In the genomic region with DNA sequence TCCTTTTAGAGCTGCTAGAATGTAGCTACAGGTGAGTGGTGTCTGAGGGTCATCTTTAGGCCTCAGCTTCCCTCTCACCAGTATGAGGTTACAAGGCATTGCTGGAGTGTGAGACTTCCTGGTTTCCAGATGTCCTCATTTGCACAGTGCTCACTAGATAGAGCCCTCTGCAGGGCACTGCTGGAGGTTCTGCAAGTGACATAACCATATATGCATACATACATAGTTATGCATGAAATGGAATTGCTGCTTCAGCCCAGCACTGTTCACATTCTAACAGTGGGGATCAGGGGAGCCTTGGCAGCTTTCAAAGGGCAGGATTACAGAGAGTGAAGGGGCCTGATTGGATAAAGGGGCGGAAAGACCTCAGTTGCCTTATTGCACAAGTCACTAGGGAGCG, we compare ENCODE assay signal across 9 mouse cellular contexts.
DNase-seq lines count a peak whose midpoint lies in the region; ATAC-seq and TF ChIP-seq lines count a peak whose summit lies in the region.
"Had no signal": no experiment of that assay in that cellular context is flagged by ENCODE, and none has a peak within 500 bp of the region (broad histone marks: within the 10 kb centered on the region; RNA-seq: fewer than 3 reads in every experiment).

No protein-coding gene starts in this region.

- intact Hi-C loops in heart, postnatal 14 days (cut with DNase I), result loop anchor here (5.0 kb wide), 1 partner anchor 280 kb away; no protein-coding TSS in a partner anchor
- intact Hi-C loops in left cerebral cortex, postnatal 4 days (cut with DNase I), result no loop called here

- H3K4me1 ChIP-seq in kidney, postnatal 0 days (replicated peaks; ENCODE audit: insufficient read depth, low read length), result no peaks in the 10 kb centered on the region

- 83% methylated on average over 2 of the region's 2 CpGs for WGBS in kidney, postnatal 0 days

- ATAC-seq in kidney, postnatal 0 days (replicated peaks; ENCODE audit: low FRiP score, low read depth), result no peak
- ATAC-seq in monocyte, adult 5-6 weeks (replicated peaks; ENCODE audit: insufficient number of reproducible peaks, low FRiP score, low TSS enrichment, poor library complexity, severe bottlenecking), result peak; percentile 58

- no peak overlapping the region for H3K4me2 ChIP-seq in kidney, postnatal 0 days (ENCODE audit: low read length)

- H3K4me3 ChIP-seq in kidney, postnatal 0 days (replicated peaks; ENCODE audit: low read depth, low read length), result no peak overlapping the region

- H3K36me3 ChIP-seq in kidney, postnatal 0 days (ENCODE audit: insufficient read depth, low read length), result no peaks in the 10 kb centered on the region

- peak; percentile 46; the same call in 1 of the 2 replicates for TF ChIP-seq CTCF in kidney, postnatal 0 days (IDR thresholded peaks at IDR 0.05; ENCODE audit: low read depth)

- H3K27me3 ChIP-seq in kidney, postnatal 0 days (ENCODE audit: insufficient read depth, low read length), result no peaks in the 10 kb centered on the region

- no peaks in the 10 kb centered on the region for H3K9me3 ChIP-seq in kidney, postnatal 0 days (replicated peaks; ENCODE audit: low read length)

- no peak for DNase-seq in kidney, postnatal 0 days (ENCODE audit: low spot score)
- no peak for DNase-seq in kidney, postnatal 25 days
- DNase-seq in B cell, adult 2 months, result peak; percentile 42 to 51
- DNase-seq in NIH3T3 (ENCODE audit: low read depth), result peak; percentile 60
- no peak for DNase-seq in adrenal gland, postnatal 25 days
- no peak for DNase-seq in heart, postnatal 14 days
- DNase-seq in left cerebral cortex, postnatal 4 days, result no peak
- DNase-seq: cerebellum, adult 2 months had no signal

- H3K9ac ChIP-seq in kidney, postnatal 0 days (ENCODE audit: low read depth, low read length), result no peak overlapping the region

- no peak overlapping the region for H3K27ac ChIP-seq in kidney, postnatal 0 days

Comparison
In these comparisons a context has a peak if more than half of its experiments do, and no peak if none do; other contexts are left out.
1. DNase-seq: peak in B cell, adult 2 months (2 of 2) and NIH3T3 (single experiment); none in kidney, postnatal 0 days (single experiment), kidney, postnatal 25 days (0 of 2), adrenal gland, postnatal 25 days (single experiment), heart, postnatal 14 days (0 of 2) and left cerebral cortex, postnatal 4 days (single experiment).